Mouse (Mus musculus) B cell, adult (primary cell): Measurements from ENCODE around the gene Hipk4. TPM values are rescaled to one million over a fixed set of nuclear protein-coding genes. Genes with fewer than 3 reads are reported as not detected.

Source experiments
- total RNA-seq: library from RNA; stranded (reverse); gene quantifications from 4 replicates; pipeline ENCODE4 v1.2.4, GENCODE M21; 2023; ENCODE audit not compliant: inconsistent age

The Hipk4 gene
- total RNA-seq = not detected in 4 replicates

DNA sequence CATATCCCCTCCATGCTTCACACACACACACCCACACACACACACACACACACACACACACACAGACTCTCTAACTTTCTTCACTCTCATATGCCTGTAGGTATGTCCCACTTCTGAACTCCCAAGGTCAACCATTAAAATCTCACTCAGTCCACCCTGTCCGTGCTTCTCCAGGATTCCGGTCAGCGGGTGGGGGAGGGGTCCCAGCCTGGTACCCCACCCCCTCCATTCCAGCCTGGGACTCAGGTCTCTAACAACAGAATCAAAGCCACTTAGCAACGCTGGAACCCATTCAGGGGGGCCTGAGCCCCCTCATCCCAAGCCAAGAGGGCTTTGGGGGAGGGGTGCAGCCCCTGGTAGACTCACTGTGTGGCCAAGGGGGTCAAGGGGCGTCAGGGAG, at the start of gene Hipk4:
TSS of gene Hipk4 (plus strand) at position 301 of the 400 bp plus-strand sequence.

DNA sequence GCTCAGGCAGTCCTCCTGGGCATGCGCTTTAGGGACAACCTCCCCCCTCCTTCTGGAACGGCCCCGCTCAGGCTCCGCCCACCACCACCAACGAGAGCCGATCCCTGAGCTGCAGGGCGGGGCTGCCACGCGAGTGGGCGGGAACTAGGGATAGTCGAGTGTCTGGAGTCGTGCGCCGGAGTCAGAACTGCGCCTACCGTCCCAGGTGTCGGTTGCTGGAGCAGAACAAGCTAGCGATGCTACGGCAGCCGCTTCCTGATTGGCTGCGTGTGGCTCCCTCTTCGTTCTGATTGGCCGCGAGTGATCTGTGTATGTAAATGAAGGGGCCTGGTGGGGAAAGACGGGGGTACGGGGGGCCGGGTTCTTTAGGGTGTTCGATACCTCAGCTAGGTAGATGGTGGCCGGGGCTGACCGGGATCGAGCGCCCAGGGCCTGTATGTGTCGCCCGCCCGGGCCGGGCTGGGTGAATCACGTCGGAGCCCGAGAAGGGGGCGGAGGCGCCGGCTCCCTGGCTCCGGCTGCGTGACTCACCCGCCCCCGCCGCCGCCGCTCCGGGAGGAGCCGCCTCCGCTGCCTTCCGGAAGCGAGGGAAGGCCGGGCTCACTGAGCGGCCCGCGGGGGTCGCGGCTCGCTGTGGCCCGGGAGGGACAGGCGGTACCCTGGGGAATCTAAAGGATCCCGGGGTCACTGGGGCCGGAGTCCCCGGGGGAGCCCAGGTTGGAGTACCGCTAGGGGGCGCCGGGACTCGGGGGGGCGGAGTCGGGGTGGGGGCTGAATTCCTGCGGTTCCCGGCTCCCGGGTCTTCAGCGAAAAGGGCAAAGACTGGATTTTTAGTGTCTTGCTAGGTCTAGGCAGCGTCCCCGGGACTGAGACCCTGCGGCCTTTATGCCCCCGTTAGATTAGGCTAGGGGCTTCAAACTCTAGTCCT, 36.0 kb upstream of the Hipk4 start, which contains the start of gene Sertad1:
TSS of gene Sertad1 (plus strand) at position 141 of the 928 bp plus-strand sequence.

DNA sequence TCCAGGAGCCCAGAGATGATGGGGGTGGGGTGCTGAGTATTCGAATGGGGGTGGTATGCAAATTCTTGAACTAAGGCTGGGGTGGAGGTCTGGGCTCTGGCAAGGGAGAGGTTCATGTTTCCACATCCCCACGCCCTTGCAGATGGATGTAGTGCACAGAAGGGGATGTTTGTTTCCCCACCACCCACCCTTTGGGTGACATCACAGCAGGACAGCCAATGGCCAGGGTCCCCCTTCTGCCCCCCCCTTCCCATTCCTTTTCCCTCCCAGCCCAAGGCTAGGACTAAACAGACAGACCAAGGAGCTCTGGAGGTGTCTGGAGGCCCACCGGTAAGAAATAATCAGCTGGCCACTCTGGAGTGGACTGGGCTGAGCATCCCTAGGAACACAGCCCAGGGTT, 24.0 kb upstream of the Hipk4 start, which contains the start of gene Prx:
TSS of gene Prx (plus strand) at position 289 of the 400 bp plus-strand sequence.

DNA sequence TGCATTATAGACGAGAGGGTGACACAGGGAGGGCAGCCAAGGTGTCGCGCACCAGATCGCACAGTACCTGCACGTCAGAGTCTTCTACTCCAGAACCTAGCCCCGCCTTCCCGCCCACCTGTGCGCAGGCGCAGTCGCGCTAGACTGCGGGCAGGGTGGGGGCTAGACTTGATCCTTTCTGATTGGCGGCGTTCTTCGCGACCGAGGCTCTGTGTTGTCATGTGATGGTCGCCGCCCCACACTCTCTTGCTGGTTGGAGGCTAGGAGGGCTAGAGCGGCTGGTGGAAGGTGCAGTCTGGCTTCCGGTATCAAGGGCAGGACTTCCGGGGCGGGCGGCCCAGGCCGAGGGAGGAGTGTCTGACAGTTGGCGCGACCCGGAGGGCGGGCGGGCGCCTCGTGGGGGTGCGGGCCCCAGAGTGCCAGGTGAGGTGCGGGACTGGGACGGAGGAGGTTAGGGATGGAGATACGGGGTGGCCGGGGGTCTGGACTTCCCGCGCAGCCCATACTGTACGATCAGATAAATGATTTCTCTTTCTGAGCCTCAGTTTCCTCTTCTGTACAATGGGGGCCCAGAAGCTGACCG, 30.0 kb downstream of the Hipk4 start, which contains the start of the genes Pld3 and 2310022A10Rik:
TSS of gene Pld3 (minus strand) at position 288 of the 583 bp plus-strand sequence.
TSS of gene 2310022A10Rik (plus strand) at position 303 of the 583 bp plus-strand sequence.

Other genes with a start within 250 kb of the Hipk4 start
- gene Ltbp4, start 185.6 kb upstream of the Hipk4 start, total RNA-seq = 0.87 to 0.97 TPM (median 0.93 TPM) in 4 replicates
- 87.2 to 119 TPM (median 99.9 TPM) in 4 replicates for gene Shkbp1, start 167.2 kb upstream of the Hipk4 start, total RNA-seq
- not detected in 4 replicates for gene Gm20479, start 165.8 kb upstream of the Hipk4 start, total RNA-seq
- 0.16 to 0.55 TPM (median 0.27 TPM) in 3 of 4 replicates, not detected in the other for gene Sptbn4, start 75.6 kb upstream of the Hipk4 start, total RNA-seq
- gene Blvrb, start 75.3 kb upstream of the Hipk4 start, total RNA-seq = 75.0 to 85.2 TPM (median 79.0 TPM) in 4 replicates
- 14.7 to 18.5 TPM (median 17.4 TPM) in 4 replicates for gene Sertad3, start 49.5 kb upstream of the Hipk4 start, total RNA-seq
- 31.6 to 37.1 TPM (median 34.2 TPM) in 4 replicates for gene Sertad1, start 36.4 kb upstream of the Hipk4 start, total RNA-seq
- gene Prx, start 23.9 kb upstream of the Hipk4 start, total RNA-seq = 0.19 to 0.54 TPM (median 0.30 TPM) in 4 replicates
- 68.5 to 87.0 TPM (median 74.4 TPM) in 4 replicates for gene Pld3, start 30.0 kb downstream of the Hipk4 start, total RNA-seq
- gene 2310022A10Rik, start 30.0 kb downstream of the Hipk4 start, total RNA-seq = 20.9 to 32.4 TPM (median 26.2 TPM) in 4 replicates
- 99.7 to 109 TPM (median 105 TPM) in 4 replicates for gene Akt2, start 68.3 kb downstream of the Hipk4 start, total RNA-seq
- gene Ttc9b, start 130.6 kb downstream of the Hipk4 start, total RNA-seq = not detected in 4 replicates
- gene Map3k10, start 151.3 kb downstream of the Hipk4 start, total RNA-seq = 13.9 to 17.6 TPM (median 15.9 TPM) in 4 replicates
- 0.83 to 2.7 TPM (median 1.5 TPM) in 4 replicates for gene Zfp607b, start 166.1 kb downstream of the Hipk4 start, total RNA-seq
- 12.9 to 15.2 TPM (median 14.2 TPM) in 4 replicates for gene Zfp60, start 208.1 kb downstream of the Hipk4 start, total RNA-seq